Mouse (Mus musculus): ENCODE measurements around the gene Gm17304. TPM values are rescaled to one million over a fixed set of nuclear protein-coding genes. Genes with fewer than 3 reads are reported as not detected.

Gm17304 gene
- polyA plus RNA-seq, 1 experiment from 2014 or later = not detected

DNA sequence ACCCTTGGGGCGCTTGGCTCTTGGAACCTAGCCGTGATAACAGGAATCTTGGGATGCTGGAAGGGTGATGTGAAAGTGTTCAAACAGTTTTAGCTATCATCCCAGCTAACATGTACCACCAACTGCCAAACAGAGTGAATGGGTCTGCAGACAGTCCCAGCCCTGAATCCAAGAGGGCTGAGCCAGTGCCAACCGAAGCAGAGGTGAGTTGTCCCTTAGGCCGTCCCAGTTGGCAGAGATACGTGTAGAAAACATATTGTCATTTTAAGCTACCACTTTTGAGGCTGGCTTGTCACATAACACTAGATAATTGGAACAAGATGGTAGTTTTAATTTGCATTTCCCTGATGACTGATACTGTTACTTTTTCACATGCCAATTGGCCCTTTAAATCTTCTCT is 18.2 kb upstream of the Gm17304 start:
- no peak for ATAC-seq (ENCODE audit: low read depth)
- H3K4me3 ChIP-seq = no peak overlapping the region
- 89% methylated on average over 5 of the region's 5 CpGs for WGBS

DNA sequence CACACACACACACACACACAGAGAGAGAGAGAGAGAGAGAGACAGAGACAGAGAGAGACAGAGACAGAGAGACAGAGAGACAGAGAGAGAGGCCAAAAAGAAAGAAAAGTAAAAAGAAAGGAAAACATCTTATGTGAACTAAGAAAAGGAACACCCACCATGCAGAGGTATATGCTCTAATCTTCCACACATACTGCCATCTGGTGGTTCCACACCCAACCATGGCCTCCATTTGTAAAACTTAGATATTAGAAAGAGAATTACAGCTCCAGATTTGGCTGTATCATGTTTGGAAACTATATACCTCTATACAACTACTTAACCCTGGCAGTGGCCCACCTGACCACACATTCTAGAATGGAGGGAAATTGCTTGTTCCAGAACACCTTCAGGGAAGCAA is 14.5 kb upstream of the Gm17304 start:
- no peak overlapping the region for H3K4me3 ChIP-seq
- H3K9ac ChIP-seq = no peak overlapping the region
- H3K9me3 ChIP-seq = no peaks in the 10 kb centered on the region

More for the DNA sequence above, 18.2 kb upstream of the Gm17304 start:
- Histone ChIP-seq H3K36me3 (peaks cover 27% of the 10 kb centered on the region), H3K9ac (no peak overlapping the region), H3K4me1 (replicated peaks) (no peaks in the 10 kb centered on the region), H3K9me3 (no peaks in the 10 kb centered on the region), H3K27me3 (no peaks in the 10 kb centered on the region), H3K4me2 (no peak overlapping the region), H3K27ac (replicated peaks) (no peak overlapping the region)

DNA sequence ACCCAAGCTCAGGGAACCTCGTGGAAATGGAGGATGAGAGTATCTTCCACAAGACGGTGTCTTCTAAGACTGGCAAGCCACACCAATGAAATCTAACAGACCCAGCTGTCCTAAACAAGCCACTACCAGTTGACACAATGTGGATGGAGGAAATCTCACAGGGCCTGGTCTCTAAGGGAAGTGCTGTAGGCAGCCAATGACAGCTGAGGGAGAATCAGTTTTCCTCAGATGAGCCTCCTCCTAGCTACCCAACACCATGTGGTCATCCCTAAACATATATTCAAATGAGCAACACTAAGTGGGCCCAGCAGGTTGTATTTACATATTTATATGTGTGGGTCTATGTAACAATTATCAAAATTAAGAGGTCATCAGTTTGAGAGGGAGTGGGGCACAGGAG is 11.4 kb upstream of the Gm17304 start:
- no peak for ATAC-seq (ENCODE audit: low read depth)
- WGBS = 89% methylated on average over 2 of the region's 2 CpGs

More for the DNA sequence above, 14.5 kb upstream of the Gm17304 start:
- peaks cover 19% of the 10 kb centered on the region for H3K36me3 ChIP-seq
- no peak for ATAC-seq (ENCODE audit: low read depth)
- no peak overlapping the region for H3K27ac ChIP-seq (replicated peaks)
- H3K27me3 ChIP-seq = no peaks in the 10 kb centered on the region
- no peak overlapping the region for H3K4me2 ChIP-seq
- 0 out of 2 replicates have a peak, but pooled peaks cover 2% of the 10 kb centered on the region for H3K4me1 ChIP-seq (replicated peaks)

DNA sequence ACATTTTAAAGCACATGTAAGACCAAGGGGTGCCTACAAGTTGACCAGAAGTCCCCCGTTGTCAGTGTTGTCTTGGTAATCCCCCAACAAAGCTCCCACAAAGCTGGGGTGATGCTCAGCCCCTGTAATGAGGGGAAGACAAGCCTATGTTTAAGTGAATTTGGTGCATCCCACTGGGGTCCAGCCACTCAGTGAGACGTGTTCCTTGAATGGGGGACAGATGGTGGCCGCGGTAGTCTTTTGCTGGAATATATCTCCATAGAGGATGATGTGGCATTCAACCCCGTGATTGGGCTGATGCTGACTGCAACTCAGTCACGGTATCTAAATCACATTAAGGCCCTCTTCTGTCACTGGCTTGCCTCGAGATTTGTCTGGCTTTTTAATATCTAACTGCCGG is 9.4 kb upstream of the Gm17304 start:
- Histone ChIP-seq H3K27ac (replicated peaks) (no peak overlapping the region), H3K9ac (no peak overlapping the region), H3K36me3 (peaks cover 8% of the 10 kb centered on the region), H3K4me2 (no peak overlapping the region), H3K4me3 (no peak overlapping the region), H3K27me3 (no peaks in the 10 kb centered on the region), H3K9me3 (no peaks in the 10 kb centered on the region), H3K4me1 (replicated peaks) (peaks cover 10% of the 10 kb centered on the region; the same call in 1 of the 2 replicates)
- no peak for ATAC-seq (ENCODE audit: low read depth)
- WGBS = 37% methylated on average over 8 of the region's 8 CpGs

More for the DNA sequence above, 11.4 kb upstream of the Gm17304 start:
- Histone ChIP-seq H3K27ac (replicated peaks) (no peak overlapping the region), H3K9ac (no peak overlapping the region), H3K27me3 (no peaks in the 10 kb centered on the region), H3K4me2 (no peak overlapping the region), H3K36me3 (peaks cover 8% of the 10 kb centered on the region), H3K4me1 (replicated peaks) (peaks cover 10% of the 10 kb centered on the region; the same call in 1 of the 2 replicates), H3K9me3 (no peaks in the 10 kb centered on the region), H3K4me3 (no peak overlapping the region)

DNA sequence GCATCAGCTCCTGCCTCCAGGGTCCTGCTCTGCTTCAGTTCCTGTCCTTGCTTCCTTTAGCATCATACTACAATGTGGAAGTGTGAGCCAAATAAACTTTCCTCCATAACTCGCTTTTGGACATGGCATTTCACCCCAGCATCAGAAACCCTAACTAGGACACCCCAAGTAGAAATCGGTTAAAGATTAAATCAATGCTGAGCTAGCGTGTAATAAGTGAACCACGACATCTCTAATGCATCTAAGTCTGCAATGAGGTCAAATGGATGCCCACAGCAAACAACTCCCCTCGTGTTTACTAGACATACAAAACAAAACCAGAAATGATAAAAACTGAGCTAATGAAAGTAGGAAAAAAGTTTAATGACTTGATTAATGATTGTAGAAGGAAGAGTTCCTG is 4.5 kb upstream of the Gm17304 start:
- Histone ChIP-seq H3K4me1 (replicated peaks) (peaks cover 21% of the 10 kb centered on the region), H3K4me3 (no peak overlapping the region), H3K9me3 (no peaks in the 10 kb centered on the region), H3K4me2 (no peak overlapping the region), H3K9ac (no peak overlapping the region), H3K27ac (replicated peaks) (no peak overlapping the region), H3K27me3 (no peaks in the 10 kb centered on the region), H3K36me3 (no peaks in the 10 kb centered on the region)
- ATAC-seq (ENCODE audit: low read depth) = no peak
- 92% methylated on average over 5 of the region's 5 CpGs for WGBS

DNA sequence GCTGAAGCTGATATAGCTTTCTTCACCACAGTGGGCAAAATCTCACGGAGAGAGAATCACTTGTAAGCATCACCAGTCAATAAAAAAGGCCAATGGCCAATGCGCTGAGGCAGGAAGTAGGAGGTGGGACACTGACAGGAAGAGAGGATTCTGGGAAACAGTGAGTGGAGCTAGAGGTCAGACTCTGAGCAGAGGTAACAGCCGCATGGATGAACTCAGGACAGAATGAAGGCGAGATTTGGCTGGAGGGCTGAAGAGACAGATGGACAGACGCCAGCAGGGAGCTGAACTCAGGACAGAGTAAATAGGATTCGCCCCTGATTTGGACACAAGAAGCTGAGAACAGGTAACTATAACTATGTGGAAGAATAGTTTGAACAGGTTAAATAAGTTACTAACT is 3.8 kb upstream of the Gm17304 start:
- no peak for ATAC-seq (ENCODE audit: low read depth)
- 83% methylated on average over 6 of the region's 6 CpGs for WGBS
- Histone ChIP-seq H3K4me3 (no peak overlapping the region), H3K9ac (no peak overlapping the region), H3K9me3 (no peaks in the 10 kb centered on the region), H3K27ac (replicated peaks) (no peak overlapping the region), H3K4me1 (replicated peaks) (peaks cover 14% of the 10 kb centered on the region), H3K36me3 (no peaks in the 10 kb centered on the region), H3K4me2 (no peak overlapping the region), H3K27me3 (no peaks in the 10 kb centered on the region)

DNA sequence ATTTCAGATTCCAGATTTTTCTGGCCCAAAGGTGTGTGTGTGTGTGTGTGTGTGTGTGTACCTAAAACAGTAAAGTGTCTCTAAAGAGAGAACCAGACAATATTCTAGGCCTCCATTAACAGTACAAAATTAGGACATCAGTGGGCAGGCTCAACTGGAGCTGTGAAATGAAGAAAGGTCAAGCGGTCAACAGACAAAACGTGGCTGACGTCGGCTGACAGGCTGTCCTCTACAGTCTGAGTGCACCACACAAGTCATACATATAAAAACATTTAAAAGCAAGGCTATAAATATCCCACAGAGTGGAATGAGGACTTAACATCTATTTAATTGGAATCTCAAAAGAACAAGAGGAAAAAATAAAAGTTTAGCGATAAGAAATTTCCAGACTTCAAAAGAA is 1.8 kb upstream of the Gm17304 start:
- Histone ChIP-seq H3K4me3 (no peak overlapping the region), H3K4me1 (replicated peaks) (peaks cover 13% of the 10 kb centered on the region), H3K9me3 (no peaks in the 10 kb centered on the region), H3K9ac (no peak overlapping the region), H3K4me2 (no peak overlapping the region), H3K27me3 (no peaks in the 10 kb centered on the region), H3K36me3 (0 out of 2 replicates have a peak, but pooled peaks cover 3% of the 10 kb centered on the region), H3K27ac (replicated peaks) (no peak overlapping the region)
- ATAC-seq (ENCODE audit: low read depth) = no peak
- WGBS = 60% methylated on average over 5 of the region's 5 CpGs

DNA sequence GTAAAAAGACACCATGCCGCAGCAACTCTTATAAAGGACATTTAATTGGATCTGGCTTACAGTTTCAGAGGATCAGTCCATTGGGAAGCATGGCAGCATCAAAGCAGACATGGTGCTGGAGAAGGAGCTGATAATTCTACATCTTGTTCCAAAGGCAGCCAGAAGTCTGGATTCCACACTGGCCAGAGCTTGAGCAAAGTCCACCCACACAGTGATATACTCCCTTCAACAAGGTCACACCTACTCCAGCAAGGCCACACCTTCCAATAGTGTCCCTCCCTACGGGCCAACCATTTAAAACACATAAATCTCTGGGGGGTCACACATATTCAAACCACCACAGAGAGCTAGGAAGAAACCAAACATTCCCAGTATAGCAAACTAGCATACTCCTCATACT is 3.3 kb downstream of the Gm17304 start:
- no peak for ATAC-seq (ENCODE audit: low read depth)
- Histone ChIP-seq H3K27ac (replicated peaks) (no peak overlapping the region), H3K9me3 (no peaks in the 10 kb centered on the region), H3K36me3 (0 out of 2 replicates have a peak, but pooled peaks cover 5% of the 10 kb centered on the region), H3K4me1 (replicated peaks) (no peaks in the 10 kb centered on the region), H3K9ac (no peak overlapping the region), H3K27me3 (no peaks in the 10 kb centered on the region), H3K4me2 (no peak overlapping the region), H3K4me3 (no peak overlapping the region)
- WGBS = 87% methylated on average over 2 of the region's 2 CpGs

DNA sequence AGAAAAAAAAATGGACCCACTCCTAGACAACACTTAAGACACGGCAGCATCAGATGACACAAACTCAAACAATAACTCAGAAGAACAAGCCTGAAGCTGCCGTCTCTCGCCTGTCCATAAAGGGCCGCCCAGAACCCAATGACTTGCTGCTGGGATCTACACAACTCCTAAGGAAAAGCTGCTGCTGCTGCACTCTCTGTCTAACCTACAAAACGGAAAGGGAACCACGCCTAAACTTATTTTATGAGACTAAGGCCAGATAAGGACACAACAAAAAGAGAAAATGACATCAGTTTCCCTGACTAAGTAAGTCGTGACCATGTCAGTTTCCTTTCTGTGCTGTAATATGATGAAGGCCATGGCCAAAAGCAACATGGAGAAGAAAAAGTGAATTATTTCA is 5.7 kb downstream of the Gm17304 start:
- 90% methylated on average over 7 of the region's 7 CpGs for WGBS
- Histone ChIP-seq H3K4me3 (no peak overlapping the region), H3K9me3 (no peaks in the 10 kb centered on the region), H3K4me1 (replicated peaks) (no peaks in the 10 kb centered on the region), H3K27ac (replicated peaks) (no peak overlapping the region), H3K9ac (no peak overlapping the region), H3K4me2 (no peak overlapping the region), H3K27me3 (no peaks in the 10 kb centered on the region), H3K36me3 (0 out of 2 replicates have a peak, but pooled peaks cover 7% of the 10 kb centered on the region)
- ATAC-seq (ENCODE audit: low read depth) = no peak

DNA sequence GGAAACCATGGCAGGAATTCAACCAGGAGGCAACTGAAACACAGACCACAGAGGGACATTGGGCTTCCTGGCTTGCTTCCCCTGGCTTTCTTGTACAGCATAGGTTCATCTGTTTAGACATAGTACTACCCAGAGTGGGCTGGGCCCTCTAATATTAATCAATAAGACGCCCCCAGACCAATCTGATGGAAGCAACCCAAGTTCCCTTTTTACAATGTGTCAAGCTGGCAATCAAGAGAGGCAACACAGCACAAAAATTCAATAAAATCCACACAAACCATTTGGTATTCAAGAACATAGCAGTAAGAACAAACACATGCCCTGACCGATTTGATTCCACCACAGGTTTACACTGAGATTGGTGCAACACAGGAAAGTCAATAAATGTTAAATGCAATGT is 6.1 kb downstream of the Gm17304 start:
- H3K9ac ChIP-seq = no peak overlapping the region
- 97% methylated on average over 2 of the region's 2 CpGs for WGBS
- no peak for ATAC-seq (ENCODE audit: low read depth)

DNA sequence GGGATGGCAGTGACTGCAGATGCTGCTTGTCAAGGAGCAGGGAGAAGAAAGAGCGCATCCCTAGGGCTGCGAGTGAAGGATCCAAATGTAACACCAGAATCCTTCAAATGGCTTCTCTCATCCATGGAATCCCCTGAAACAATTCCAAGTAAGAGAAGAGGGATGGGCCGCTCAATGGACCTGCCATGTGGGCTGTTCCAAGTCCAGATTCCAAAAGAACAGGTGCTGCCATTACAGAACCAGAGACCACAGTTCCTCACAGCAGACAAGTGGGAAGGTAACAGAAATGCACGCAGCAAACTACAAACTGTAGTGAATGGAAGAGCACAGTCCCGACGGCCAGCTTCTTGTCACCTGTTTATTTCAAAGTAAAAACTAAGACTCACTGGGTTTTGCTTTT is 11.5 kb downstream of the Gm17304 start:
- Histone ChIP-seq H3K4me2 (no peak overlapping the region), H3K27ac (replicated peaks) (no peak overlapping the region), H3K27me3 (no peaks in the 10 kb centered on the region), H3K4me1 (replicated peaks) (no peaks in the 10 kb centered on the region), H3K9me3 (no peaks in the 10 kb centered on the region), H3K9ac (no peak overlapping the region), H3K4me3 (no peak overlapping the region), H3K36me3 (0 out of 2 replicates have a peak, but pooled peaks cover 3% of the 10 kb centered on the region)
- no peak for ATAC-seq (ENCODE audit: low read depth)
- WGBS = 94% methylated on average over 6 of the region's 6 CpGs

More for the DNA sequence above, 6.1 kb downstream of the Gm17304 start:
- H3K4me3 ChIP-seq = no peak overlapping the region
- H3K4me2 ChIP-seq = no peak overlapping the region
- H3K9me3 ChIP-seq = no peaks in the 10 kb centered on the region
- H3K27me3 ChIP-seq = no peaks in the 10 kb centered on the region
- H3K36me3 ChIP-seq = 0 out of 2 replicates have a peak, but pooled peaks cover 7% of the 10 kb centered on the region
- no peaks in the 10 kb centered on the region for H3K4me1 ChIP-seq (replicated peaks)
- H3K27ac ChIP-seq (replicated peaks) = no peak overlapping the region

DNA sequence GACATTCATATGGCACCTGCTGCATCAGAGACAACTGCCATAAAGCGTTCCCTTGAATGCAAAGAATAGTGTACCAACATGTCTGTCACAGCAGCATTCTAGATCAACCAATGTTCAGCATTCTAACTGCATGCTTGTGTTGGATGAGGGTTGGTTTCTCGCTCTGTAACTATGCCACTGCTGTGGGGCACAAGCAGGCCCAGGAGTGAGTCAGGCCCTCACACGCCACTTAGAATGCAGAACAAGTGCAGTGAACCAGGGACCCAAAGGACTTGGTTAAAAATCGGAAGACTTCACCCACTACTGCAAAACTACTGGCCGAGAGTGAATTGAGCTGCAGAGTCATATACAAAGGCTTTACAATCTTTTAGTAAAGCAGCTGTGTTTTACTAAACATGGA is 13.3 kb downstream of the Gm17304 start:
- no peak overlapping the region for H3K9ac ChIP-seq
- no peaks in the 10 kb centered on the region for H3K9me3 ChIP-seq
- no peaks in the 10 kb centered on the region for H3K4me1 ChIP-seq (replicated peaks)
- no peak overlapping the region for H3K4me3 ChIP-seq
- 0 out of 2 replicates have a peak, but pooled peaks cover 3% of the 10 kb centered on the region for H3K36me3 ChIP-seq
- no peaks in the 10 kb centered on the region for H3K27me3 ChIP-seq
- H3K27ac ChIP-seq (replicated peaks) = no peak overlapping the region
- ATAC-seq (ENCODE audit: low read depth) = no peak
- 94% methylated on average over 5 of the region's 5 CpGs for WGBS
- H3K4me2 ChIP-seq = no peak overlapping the region

DNA sequence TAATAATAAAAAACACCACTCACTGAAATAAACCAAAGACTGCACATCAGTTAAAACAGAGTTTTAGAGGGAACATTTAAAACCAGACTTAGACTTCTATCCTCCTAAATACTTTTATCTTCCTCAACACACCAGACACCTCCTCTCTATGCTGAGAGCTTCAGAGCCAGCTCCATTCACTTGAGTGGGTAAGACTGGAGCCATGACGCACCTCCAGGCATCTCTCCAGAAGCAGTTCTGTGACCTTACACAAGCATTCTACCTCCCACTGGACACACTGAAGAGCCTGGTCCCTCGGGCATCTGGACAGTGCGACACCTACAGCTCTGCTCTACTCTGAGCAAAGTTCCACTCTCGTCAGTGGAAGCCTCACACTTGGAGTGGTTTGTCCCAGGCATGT is 14.4 kb downstream of the Gm17304 start:
- H3K4me3 ChIP-seq = no peak overlapping the region
- whole genome bisulfite sequencing = 94% methylated on average over 4 of the region's 4 CpGs

More for the DNA sequence above, 14.4 kb downstream of the Gm17304 start:
- ATAC-seq (ENCODE audit: low read depth) = no peak
- H3K27ac ChIP-seq (replicated peaks) = no peak overlapping the region
- H3K27me3 ChIP-seq = no peaks in the 10 kb centered on the region
- H3K9me3 ChIP-seq = no peaks in the 10 kb centered on the region
- no peak overlapping the region for H3K4me2 ChIP-seq
- no peaks in the 10 kb centered on the region; the same call in 1 of the 2 replicates for H3K4me1 ChIP-seq (replicated peaks)
- H3K9ac ChIP-seq = no peak overlapping the region
- 0 out of 2 replicates have a peak, but pooled peaks cover 3% of the 10 kb centered on the region for H3K36me3 ChIP-seq
